15 mouse cellular contexts compared by ENCODE assay signal in genomic region chr9:45201319-45201947, GRCm38 (mm10). TPM values are rescaled to one million over a fixed set of nuclear protein-coding genes. Genes with fewer than 3 reads are reported as not detected.
A peak's percentile ranks its signal among the peaks of the same experiment; 100 is the strongest.
DNase-seq lines count a peak whose midpoint lies in the region; ATAC-seq and TF ChIP-seq lines count a peak whose summit lies in the region.
"Had no signal": no experiment of that assay in that cellular context is flagged by ENCODE, and none has a peak within 500 bp of the region (broad histone marks: within the 10 kb centered on the region; RNA-seq: fewer than 3 reads in every experiment).

No protein-coding gene starts in this region.

- no peak overlapping the region for H3K9ac ChIP-seq in intestine, postnatal 0 days (ENCODE audit: low read depth, low read length)
- H3K9ac ChIP-seq: limb, embryonic 12.5 days had no signal

- peaks cover 6% of the 10 kb centered on the region; the same call in 1 of the 2 replicates for H3K36me3 ChIP-seq in intestine, postnatal 0 days (ENCODE audit: control insufficient read depth, insufficient read depth)
- peaks cover 12% of the 10 kb centered on the region for H3K36me3 ChIP-seq in small intestine, adult 2 months (ENCODE audit: control insufficient read depth, insufficient read depth, low read length)
- H3K36me3 ChIP-seq: limb, embryonic 12.5 days had no signal

- peak; percentile 8 for DNase-seq in kidney, adult 18-20 months
- DNase-seq in kidney, adult 11 months = no peak
- peak; percentile 16 to 41 for DNase-seq in adrenal gland, postnatal 36 days
- no peak for DNase-seq in cerebellum, adult 9-10 months
- DNase-seq in right cerebral cortex, postnatal 14 days = no peak
- DNase-seq: cerebellum, adult 11 months had no signal

- no peak for ATAC-seq in intestine, postnatal 0 days

- H3K27me3 ChIP-seq in intestine, postnatal 0 days (replicated peaks; ENCODE audit: control insufficient read depth, insufficient read depth, low read length) = no peaks in the 10 kb centered on the region
- no peaks in the 10 kb centered on the region for H3K27me3 ChIP-seq in small intestine, adult 2 months (ENCODE audit: control insufficient read depth, insufficient read depth, low read length)
- H3K27me3 ChIP-seq: limb, embryonic 12.5 days had no signal

- 0 out of 2 replicates have a peak overlapping the region, but pooled peaks have one; percentile 42 for H3K4me3 ChIP-seq in intestine, postnatal 0 days (ENCODE audit: low read depth, low read length)
- peak overlapping the region; percentile 74 for H3K4me3 ChIP-seq in small intestine, adult 2 months (ENCODE audit: low read depth, low read length)
- H3K4me3 ChIP-seq: limb, embryonic 12.5 days had no signal

- 44% methylated on average over 5 of the region's 5 CpGs for WGBS in intestine, postnatal 0 days
- WGBS in small intestine, adult 2 months = 23% methylated on average over 5 of the region's 5 CpGs

- H3K9me3 ChIP-seq in intestine, postnatal 0 days (ENCODE audit: control insufficient read depth) = no peaks in the 10 kb centered on the region
- H3K9me3 ChIP-seq: limb, embryonic 12.5 days had no signal

- no peak for TF ChIP-seq CTCF in intestine, postnatal 0 days (IDR thresholded peaks at IDR 0.05; ENCODE audit: low read depth)
- TF ChIP-seq CTCF in small intestine, adult 2 months (IDR thresholded peaks at IDR 0.05; ENCODE audit: extremely low read depth, insufficient read length, insufficient replicate concordance, low read depth, low read length) = no peak

- H3K4me1 ChIP-seq in intestine, postnatal 0 days (replicated peaks; ENCODE audit: control insufficient read depth, insufficient read depth, low read length) = peaks cover 13% of the 10 kb centered on the region
- peaks cover 46% of the 10 kb centered on the region for H3K4me1 ChIP-seq in small intestine, adult 2 months (ENCODE audit: control insufficient read depth, insufficient read depth, insufficient read length, low read length)

- H3K27ac ChIP-seq in intestine, postnatal 0 days (ENCODE audit: low read depth, low read length) = peak overlapping the region; percentile 82
- peak overlapping the region; percentile 93 for H3K27ac ChIP-seq in small intestine, adult 2 months (ENCODE audit: insufficient read depth, low read depth, low read length)
- H3K27ac ChIP-seq: kidney, postnatal 0 days; limb, embryonic 12.5 days; macrophage had no signal

- no peak for TF ChIP-seq POLR2A in small intestine, adult 2 months (IDR thresholded peaks at IDR 0.05; ENCODE audit: low read depth, low read length)

- H3K4me2 ChIP-seq in intestine, postnatal 0 days (replicated peaks; ENCODE audit: low read depth) = peak overlapping the region; percentile 62
- H3K4me2 ChIP-seq: limb, embryonic 12.5 days had no signal

RNA-seq across cellular contexts. Expression of gene Tmprss4, which starts 2.5 kb away (rescaled TPM):
- not detected for total RNA-seq in adrenal gland, postnatal 36 days (2021)
- polyA plus RNA-seq in intestine, postnatal 0 days (2015; fragmentation: Nextera tagmentation; extraction: Ambion mirVana) = 70.6 and 72.0 TPM in 2 replicates
- 65.3 and 108 TPM in 2 replicates for polyA plus RNA-seq in small intestine, adult 2 months (2012; rRNA removed)
- total RNA-seq: adrenal gland, adult 18-20 months; heart, postnatal 10 days; layer of hippocampus, postnatal 25 days had no signal
- polyA plus RNA-seq: CD4-positive, CD25-positive, alpha-beta regulatory T cell, adult 4 months; limb, embryonic 12.5 days had no signal

RNA-seq across cellular contexts. Expression of gene BC049352, which starts 19.6 kb away (rescaled TPM):
- under 1 TPM in 1 of 2 experiments, not detected in 1; 0.36 TPM for total RNA-seq in adrenal gland, postnatal 36 days (2021)
- 0.48 and 1.0 TPM in 2 replicates for polyA plus RNA-seq in intestine, postnatal 0 days (2015; fragmentation: Nextera tagmentation; extraction: Ambion mirVana)
- 0.10 TPM in 1 of 2 replicates, not detected in the other for polyA plus RNA-seq in small intestine, adult 2 months (2012; rRNA removed)
- total RNA-seq: heart, postnatal 10 days had no signal
- polyA plus RNA-seq: limb, embryonic 12.5 days had no signal

Comparison
In these comparisons a context has a peak if more than half of its experiments do, and no peak if none do; other contexts are left out.
1. DNase-seq: peak in kidney, adult 18-20 months (single experiment) and adrenal gland, postnatal 36 days (2 of 2); none in kidney, adult 11 months (single experiment), cerebellum, adult 9-10 months (single experiment) and right cerebral cortex, postnatal 14 days (single experiment).